Mouse (Mus musculus) cerebellum, adult 2 months (tissue): ENCODE results near the gene Olfr531.

Experiments used
- CTCF ChIP-seq: fragments of 200-500 bp; IDR thresholded peaks from 2 replicates; pipeline ENCODE4 v1.5.1; 2011; ENCODE audit warnings: low read depth, mild to moderate bottlenecking, control low read depth, low read length, moderate library complexity, borderline replicate concordance; ENCODE audit not compliant: insufficient read depth
- POLR2A ChIP-seq: fragments of 200-500 bp; IDR thresholded peaks from 2 replicates; pipeline ENCODE4 v1.6.1; 2011; ENCODE audit warnings: low read length, control low read depth, borderline replicate concordance; ENCODE audit not compliant: insufficient read depth

GRCm38 (mm10) chr7:140361571-140361970 lies 41.1 kb downstream of the Olfr531 start, which contains the start of gene Olfr60:
- TF ChIP-seq POLR2A, result no peak
- no peak for TF ChIP-seq CTCF
